Mouse (Mus musculus) adrenal gland, postnatal 36 days (tissue): ENCODE data around the gene Hormad2. TPM values are rescaled to one million over a fixed set of nuclear protein-coding genes. Genes with fewer than 3 reads are reported as not detected.

ENCODE experiments used
- DNase-seq, 2 experiments: peaks; one replicate each; pipeline ENCODE4 v3.0.0; 2021; ENCODE audit warnings: mixed read lengths in 1 of 2
- total RNA-seq, 2 experiments: library from RNA; stranded (reverse); gene quantifications; 2 replicates each; pipeline ENCODE4 v1.2.3; 2021

Gene Hormad2
- total RNA-seq, 2 experiments from 2014 or later = 0.40 to 0.86 TPM

DNA sequence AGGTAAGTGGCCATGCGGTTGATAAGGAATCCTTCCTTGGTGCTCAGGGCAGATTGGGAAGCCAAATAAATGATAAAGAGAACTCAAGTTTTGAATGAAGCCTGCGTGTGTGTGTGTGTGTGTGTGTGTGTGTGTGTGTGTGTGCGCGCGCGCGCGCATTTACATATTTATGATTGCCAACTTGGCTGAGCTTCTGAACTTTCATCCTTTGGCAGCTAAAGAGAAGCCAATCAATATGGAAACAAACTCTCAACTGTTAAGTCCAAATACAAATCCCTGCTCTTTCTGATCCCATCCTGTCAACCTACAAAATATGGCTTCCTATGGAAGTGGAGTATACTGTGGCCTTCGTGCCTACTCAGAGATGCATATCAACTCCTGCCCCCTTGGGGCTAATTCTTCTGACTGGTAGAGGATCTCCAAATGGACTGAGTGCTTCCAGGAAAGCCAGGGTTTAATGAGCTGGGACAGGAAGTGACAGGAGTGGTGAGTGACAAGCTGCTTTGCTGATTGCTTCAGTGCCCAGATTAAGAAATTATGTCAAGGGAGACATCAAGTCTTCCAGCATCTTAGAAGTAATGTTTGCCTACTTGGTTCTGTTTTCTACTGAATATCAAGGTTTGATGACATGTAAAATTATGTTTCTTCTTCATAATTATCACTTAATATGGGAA, 5.4 kb upstream of the Hormad2 start:
- no peak for DNase-seq

GRCm38 (mm10) chr11:4442280-4442679, 1.4 kb upstream of the Hormad2 start:
- no peak for DNase-seq

- no peak for DNase-seq
Measured at GRCm38 (mm10) chr11:4438211-4438610, 2.7 kb downstream of the Hormad2 start.

DNA sequence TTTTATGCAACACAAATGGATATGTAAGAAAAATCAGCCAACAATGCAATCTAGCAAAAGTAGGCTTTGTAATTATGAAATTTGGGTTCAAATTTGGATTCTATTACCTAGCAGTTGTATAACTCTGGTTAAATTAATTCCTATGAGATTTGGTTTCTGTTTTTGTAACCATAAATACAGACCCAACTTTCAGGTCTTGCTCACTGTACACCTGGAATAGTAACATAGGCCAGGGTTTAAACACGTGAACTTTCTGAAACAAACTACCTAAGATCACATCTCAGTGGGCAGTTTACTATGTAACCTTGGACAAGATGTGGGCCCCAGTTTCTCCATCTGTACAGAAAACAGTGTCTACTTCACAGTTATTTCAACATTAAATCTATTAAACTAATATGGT, 3.6 kb downstream of the Hormad2 start:
- DNase-seq = no peak

GRCm38 (mm10) chr11:4436631-4437030, 4.3 kb downstream of the Hormad2 start:
- no peak for DNase-seq

- DNase-seq = no peak
Measured at GRCm38 (mm10) chr11:4434461-4434860, 6.4 kb downstream of the Hormad2 start.

DNA sequence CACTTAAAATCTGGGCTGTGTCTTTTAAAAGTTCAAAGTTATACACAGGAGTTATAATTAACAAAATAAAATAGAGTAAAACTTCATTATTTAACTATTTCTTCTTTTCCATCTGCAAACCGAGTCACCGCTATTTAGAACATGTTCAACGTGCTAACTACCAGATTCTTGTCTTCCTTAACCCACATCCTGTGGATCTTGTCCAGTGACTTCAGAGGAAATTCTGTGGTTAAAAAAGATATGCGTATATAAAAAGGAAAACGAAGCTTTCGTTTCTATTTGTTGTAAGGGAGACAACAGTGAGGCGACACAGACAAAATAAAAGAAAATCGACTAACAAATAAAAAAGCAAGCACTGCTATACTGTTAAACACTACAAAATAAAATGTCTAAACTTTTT, 17.1 kb downstream of the Hormad2 start:
- no peak for DNase-seq

DNA sequence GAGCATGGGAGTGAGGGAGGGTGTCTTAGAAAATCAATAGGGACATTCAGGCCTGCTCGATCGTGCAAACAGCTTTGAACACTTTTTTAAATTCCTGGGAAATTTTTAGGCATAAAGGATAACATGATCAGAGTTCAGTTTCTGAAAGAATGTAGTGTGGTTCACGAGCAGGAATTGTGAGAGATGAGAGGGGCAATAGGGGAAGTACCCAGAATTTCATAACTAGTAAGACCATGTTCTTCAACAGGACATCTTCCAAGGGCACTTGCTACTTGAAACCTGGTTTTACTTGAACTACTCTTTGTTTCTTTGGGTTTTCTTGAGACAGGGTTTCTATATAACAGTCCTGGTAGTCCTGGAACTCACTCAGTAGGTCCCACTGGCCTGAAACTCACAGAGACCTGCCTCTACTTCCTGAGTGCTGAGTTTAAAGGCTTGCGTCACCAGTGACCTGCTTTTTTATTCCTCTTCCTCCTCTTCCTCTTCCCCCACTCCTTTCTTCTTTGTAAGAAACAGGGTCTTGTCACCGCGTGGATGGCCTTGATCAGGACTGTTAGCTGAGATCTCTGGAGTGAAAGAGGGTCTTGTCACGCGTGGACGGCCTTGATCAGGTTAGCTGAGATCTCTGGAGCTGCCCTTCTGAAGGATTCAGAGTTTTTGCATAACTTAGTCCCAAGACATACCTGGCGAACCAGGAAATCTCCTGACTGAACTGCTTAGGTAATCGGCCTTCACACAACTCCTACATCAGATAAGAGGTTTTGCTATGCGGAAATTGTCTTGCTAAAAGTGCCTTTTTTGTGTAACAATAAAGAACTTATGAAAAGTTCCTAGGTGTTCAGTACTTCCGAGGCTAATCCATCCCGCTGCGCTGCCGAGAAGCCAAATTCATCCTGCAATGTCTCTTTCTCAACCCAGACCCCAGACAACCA, 18.1 kb downstream of the Hormad2 start:
- no peak for DNase-seq

DNA sequence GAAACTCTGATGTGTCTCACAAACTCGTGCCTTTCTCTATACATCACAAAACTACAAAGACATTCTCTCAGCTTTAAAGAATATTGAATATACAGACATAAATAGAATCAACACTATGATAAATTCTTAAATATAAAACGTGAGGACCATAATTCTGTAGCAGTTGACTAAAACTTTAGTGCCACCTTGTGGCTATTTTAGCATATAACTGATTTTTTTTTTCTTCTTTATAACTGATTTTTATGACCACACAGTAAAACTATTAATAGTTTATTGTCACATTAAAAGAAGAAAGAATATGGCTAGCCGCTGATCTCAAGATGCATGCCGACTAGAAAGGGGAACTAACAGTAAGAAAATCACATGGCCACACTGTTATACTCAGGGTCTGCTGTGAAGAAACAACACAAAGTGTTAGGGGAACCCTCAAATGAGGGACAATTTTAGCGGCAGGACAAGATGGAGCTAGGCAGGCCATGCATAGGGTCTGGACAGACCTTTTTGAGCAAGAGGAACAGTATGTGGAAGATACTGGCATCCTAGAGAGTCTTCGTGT, 18.9 kb downstream of the Hormad2 start:
- DNase-seq = no peak

GRCm38 (mm10) chr11:4417986-4418385, 22.9 kb downstream of the Hormad2 start:
- peak; percentile 39 to 61 for DNase-seq

DNA sequence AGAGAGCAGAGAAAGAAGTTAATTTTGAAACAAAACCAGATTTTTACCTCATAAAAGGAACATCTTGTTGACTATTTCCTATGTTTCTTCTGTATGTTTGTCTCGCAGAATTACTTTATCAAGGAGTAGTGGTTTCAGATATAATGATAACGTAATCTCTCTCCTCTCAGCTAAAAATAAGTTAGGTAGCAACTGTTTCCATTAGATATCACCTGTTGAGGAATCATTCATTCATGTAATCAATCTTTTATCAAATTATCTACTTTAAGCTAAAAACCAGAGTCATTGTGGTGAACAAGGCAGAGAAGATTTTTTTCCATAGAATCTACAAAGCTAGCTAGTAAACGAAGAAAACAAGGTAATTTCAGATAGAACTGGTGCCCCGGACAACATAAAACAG, 28.6 kb downstream of the Hormad2 start:
- no peak for DNase-seq

GRCm38 (mm10) chr11:4404277-4404676, 36.6 kb downstream of the Hormad2 start:
- no peak for DNase-seq

- no peak for DNase-seq
Measured at GRCm38 (mm10) chr11:4403381-4403780, 37.5 kb downstream of the Hormad2 start.

- DNase-seq = peak; percentile 11 to 13
Measured at GRCm38 (mm10) chr11:4401251-4401650, 39.7 kb downstream of the Hormad2 start.

GRCm38 (mm10) chr11:4394226-4394625, 46.7 kb downstream of the Hormad2 start:
- DNase-seq = no peak

GRCm38 (mm10) chr11:4388018-4388417, 52.9 kb downstream of the Hormad2 start:
- DNase-seq = no peak

GRCm38 (mm10) chr11:4382321-4382720, 58.6 kb downstream of the Hormad2 start:
- DNase-seq = no peak

- DNase-seq = no peak
Measured at GRCm38 (mm10) chr11:4379857-4380256, 61.0 kb downstream of the Hormad2 start.

- DNase-seq = no peak
Measured at GRCm38 (mm10) chr11:4366389-4366788, 74.5 kb downstream of the Hormad2 start.

DNA sequence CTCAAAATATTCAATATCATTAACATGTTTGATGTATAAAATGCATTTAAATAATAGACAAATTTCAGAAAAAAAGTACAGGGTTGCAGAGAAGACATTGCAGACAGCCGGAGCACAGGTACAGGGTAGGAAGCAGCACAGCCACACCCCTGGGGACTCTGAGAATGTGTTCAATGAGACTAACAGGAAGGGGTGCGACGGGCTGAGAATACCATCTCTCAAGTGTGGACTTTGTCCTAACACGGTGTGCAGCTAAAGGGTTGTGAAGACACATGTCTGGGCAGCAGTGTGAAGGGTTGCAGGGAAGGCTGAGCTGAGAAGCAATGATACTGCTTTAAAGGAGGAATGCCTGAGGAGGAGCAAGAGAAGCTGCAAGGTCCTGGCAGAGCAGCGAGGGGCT, 85.5 kb downstream of the Hormad2 start:
- no peak for DNase-seq

DNA sequence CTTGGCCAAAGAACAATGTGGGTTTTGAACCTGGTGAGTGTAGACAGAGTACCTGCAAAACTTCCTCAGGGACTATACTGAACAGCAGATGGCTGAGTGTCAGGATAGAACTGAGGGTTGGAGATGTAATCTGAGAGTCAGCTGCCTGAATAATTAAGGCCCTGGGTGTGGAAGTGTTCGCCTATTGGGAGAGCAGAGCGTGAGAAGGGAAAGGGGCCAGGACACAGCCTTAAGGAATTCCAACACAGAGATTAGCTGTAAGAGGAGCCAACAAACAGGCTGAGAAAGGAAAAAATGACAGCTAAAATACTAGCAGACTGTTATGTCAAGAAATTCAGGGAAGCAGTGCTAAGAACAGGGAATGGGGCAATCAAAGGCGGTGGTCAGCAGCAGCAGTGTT, 88.3 kb downstream of the Hormad2 start:
- no peak for DNase-seq

- no peak for DNase-seq
Measured at GRCm38 (mm10) chr11:4343926-4344325, 97.0 kb downstream of the Hormad2 start.

DNA sequence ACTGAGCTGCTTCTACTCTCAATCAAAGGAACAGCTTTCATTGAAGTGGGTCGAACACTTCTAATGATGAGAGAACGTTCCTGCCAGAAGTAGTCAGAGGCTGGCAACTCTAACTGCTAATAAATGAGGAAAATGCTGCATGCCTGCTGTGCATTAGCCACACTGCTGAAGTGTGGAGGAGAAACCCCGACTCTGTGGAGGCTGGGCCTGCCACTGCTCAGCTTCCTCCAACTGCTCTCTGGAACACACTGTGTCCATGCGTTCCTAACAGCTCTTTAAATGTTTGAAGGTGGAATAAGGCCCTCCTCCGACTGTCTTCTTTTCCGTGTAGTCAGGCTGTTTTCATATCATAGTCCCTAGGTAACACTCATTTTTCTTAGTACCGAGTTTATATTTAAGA, 98.9 kb downstream of the Hormad2 start:
- DNase-seq = no peak
